Mouse (Mus musculus) granulocyte monocyte progenitor cell, adult 5-6 weeks (primary cell): Measurements from ENCODE around the gene Kdm4b. TPM values are rescaled to one million over a fixed set of nuclear protein-coding genes. Genes with fewer than 3 reads are reported as not detected.
A peak's percentile ranks its signal among the peaks of the same experiment; 100 is the strongest.

Experiments
- ATAC-seq: replicated peaks from 2 replicates; pipeline ENCODE4 v1.8.0; 2016; ENCODE audit warnings: mild to moderate bottlenecking, moderate TSS enrichment, inconsistent platforms; ENCODE audit not compliant: poor library complexity, severe bottlenecking
- total RNA-seq, 2 experiments: library from RNA; stranded (forward) in 1 of 2; stranded (reverse) in 1 of 2; fragments of 200-712, 200-1000 nt in 1 of 2; fragments of >200 nt in 1 of 2; fragmentation: Nextera tagmentation in 1 of 2; gene quantifications; 2 replicates each; pipeline ENCODE4 v1.2.3; 2014 to 2017

Kdm4b gene
- total RNA-seq, 2 experiments from 2014 or later = 5.7 to 7.7 TPM

- no peak for ATAC-seq
Observed at GRCm38 (mm10) chr17:56296201-56296600, 29.7 kb upstream of the Kdm4b start.

DNA sequence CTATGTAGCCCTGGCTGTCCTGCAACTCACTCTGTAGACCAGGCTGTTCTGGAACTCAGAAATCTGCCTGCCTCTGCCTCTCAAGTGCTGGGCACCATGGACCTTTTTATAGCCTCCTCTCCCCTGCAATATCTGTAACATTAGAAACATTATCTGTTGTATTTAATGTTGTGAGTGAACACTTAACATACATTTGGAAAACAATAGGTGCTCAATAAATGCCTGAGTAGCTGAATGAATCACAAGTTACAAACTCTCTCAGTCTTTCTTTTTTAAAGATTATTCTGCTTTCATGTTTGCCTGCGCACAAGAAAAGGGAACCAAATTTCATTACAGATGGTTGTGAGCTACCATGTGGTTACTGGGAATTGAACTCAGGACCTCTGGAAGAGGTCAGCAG, 27.6 kb upstream of the Kdm4b start:
- ATAC-seq = no peak

DNA sequence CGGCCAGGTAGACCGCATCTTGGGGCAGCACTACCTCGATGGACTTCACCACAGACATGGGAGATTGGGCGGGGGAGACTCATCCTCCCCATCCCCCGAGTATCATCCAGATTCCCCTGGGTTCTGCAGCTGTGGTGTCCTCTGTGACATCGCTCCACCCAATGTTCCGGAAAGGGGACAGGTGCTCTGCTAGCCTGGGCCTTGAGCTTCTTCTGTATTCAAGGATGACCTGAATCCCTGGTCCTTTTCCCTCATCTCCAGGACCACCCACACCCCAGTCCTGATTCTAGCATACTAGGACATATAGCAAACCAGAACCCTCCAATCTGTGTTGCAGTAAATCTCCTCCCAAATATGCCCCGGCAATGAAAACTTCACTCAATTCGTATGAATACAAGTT, 25.7 kb upstream of the Kdm4b start, which contains the start of gene Arrdc5:
TSS of gene Arrdc5 (minus strand) at position 101 of the 400 bp plus-strand sequence.
- no peak for ATAC-seq

DNA sequence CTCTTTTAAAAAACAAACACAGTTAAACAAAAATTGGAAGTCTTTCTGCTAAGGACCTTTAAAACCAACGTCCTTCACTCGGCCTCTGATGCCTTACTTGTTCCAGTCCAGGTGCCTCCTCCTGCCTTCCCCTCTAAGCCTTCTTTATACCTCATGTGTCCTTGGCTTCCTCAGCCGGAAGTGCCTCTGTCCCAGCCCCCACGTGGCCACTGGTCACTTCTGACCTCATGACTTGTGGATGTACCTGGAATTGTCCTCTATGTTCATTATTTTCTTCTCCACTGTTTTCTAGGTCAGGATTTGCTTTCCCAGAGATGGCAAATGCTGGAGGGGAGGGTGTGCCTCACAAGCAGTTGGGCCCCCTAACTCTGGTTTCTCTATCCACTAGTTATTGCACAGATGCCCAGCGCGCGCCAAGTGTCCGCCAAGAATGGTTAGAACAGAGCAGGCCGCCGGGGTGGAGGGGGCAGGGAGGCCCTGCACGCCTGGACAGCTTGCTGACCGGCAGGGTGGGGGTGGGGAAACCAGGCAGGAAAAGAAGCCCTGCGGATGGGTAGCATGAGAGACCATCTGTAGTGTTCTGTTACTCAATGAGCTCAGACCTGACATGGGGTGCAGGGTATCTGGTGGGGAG, 23.4 kb upstream of the Kdm4b start:
- ATAC-seq = peak; percentile 16

DNA sequence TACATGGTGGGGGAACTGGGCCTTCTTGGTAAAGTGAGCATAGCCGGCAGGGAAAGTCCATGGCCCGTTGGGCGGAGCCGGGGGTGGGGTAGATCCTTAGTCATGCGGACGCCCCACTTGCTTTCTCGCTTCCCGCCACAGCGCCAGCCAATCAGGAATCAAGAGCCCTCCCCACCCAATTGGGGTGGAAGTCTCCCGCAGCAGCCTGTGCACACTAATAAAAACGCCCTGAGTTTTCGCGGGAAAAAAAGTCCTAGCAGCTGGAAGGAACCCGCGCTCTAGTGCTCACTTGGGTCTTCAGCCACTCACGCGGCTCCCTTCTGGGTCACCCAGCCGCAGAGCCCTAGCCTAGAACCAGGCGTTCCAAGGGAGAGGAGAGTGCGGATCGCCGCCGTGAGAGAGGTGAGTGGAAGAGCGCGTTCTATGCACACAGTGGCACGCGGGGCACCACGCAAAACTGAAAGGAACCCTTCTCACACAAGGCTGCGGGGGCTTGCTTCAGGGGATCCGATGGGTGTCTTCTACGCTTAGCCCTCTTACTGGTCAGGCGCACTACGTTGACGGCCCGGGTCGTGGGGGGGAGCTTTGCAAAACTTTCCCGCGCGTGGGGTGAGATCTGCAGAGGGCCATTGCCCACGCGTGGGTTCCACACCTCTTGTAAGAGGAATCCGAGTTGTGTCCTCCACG, 22.6 kb upstream of the Kdm4b start, which contains the start of gene Uhrf1:
TSS of gene Uhrf1 (plus strand) at position 162 of the 687 bp plus-strand sequence.
- peak; percentile 75 for ATAC-seq

GRCm38 (mm10) chr17:56303847-56304586, 21.8 kb upstream of the Kdm4b start:
- peak; percentile 82 for ATAC-seq

- no peak for ATAC-seq
Observed at GRCm38 (mm10) chr17:56304718-56305117, 21.1 kb upstream of the Kdm4b start.

DNA sequence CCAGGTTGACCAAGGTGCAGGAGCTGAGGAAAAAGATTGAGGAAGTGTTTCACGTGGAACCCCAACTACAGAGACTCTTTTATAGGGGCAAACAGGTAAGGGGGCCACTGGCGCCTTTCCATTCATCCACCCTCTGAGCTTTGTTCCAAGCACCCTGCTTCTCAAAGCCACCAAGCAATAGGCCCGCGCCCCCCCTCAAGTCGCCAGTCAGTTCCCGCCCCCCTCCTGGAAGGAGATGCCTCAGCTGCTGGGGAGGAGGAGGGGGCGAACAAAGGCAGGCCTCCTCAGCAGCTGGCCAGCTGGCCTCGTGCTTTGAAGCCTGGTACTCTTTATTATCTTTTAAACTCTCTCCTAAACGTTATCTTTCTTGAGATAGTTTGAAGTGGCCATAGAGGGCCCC, 20.7 kb upstream of the Kdm4b start:
- ATAC-seq = no peak

- ATAC-seq = no peak
Observed at GRCm38 (mm10) chr17:56305826-56306225, 20.0 kb upstream of the Kdm4b start.

GRCm38 (mm10) chr17:56308088-56308487, 17.8 kb upstream of the Kdm4b start:
- ATAC-seq = no peak

GRCm38 (mm10) chr17:56309191-56309945, 16.5 kb upstream of the Kdm4b start:
- ATAC-seq = no peak

- ATAC-seq = no peak
Observed at GRCm38 (mm10) chr17:56324419-56324818, 1.4 kb upstream of the Kdm4b start.

DNA sequence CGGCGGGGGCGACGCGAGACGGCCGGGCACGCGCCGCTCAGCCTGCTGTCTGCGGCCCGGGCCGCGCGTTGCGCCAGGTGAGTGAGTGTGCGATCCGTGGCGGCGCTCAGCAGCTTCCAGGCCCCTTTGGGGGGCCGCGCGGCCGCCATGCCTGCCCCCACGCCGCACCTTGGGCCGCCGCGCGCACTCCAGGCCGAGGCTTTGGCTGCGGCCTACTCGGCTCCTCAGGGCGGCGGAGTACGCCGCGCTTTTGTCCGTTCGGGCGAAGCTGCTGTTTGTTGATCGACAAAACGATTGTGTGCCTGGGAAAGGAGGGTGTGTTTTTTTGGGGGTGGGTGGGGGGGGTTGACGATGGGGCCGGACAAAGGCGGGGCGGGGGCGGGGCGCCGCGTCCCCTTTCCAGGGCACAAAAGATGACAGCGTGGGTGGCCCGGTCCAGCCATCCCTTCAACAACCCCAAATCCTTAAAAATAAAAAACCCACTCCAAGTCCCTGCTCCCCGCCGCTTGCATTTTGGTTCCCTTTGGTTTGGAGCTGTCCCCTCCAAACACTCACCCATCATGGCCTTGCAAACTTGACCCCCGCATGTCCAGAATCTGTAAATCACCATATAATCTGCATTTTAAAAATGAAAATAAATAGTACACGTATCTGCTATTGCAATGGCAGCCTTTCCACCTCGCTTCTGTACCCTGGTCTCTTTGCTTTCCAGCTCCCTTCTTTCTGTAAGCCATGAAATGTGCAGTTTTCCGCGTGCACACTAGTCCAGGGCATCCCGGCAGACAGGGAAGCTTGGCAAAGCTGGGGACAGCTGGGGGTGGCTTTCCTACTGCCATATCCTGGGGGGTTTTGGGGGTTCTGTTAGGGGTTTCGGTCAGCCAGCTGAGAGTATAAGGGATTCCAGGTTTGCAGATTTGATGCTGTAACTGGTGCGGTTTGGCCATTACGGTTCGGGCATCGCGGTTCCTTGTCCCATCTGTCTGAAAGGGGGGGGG, 588 bp downstream of the Kdm4b start:
- ATAC-seq = no peak

DNA sequence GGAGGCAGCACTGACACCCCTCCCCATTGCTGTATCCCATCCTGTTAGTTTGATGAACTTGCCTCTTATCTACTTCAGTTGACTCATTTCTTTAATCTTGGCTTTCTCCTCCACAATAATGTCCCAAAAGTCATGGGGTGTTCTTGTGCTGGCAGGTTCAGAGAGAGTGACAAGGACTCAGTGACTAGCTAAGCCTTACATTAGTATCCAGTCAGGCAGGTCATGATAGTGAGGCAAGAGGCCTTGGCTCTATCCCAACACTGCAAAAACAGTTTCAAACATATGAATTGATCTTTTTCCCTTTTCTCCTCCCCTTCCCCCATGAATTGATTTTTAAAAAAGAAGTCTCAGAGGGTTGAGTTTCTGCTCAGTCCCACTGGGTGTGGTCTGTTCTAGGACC, 3.4 kb downstream of the Kdm4b start:
- no peak for ATAC-seq

DNA sequence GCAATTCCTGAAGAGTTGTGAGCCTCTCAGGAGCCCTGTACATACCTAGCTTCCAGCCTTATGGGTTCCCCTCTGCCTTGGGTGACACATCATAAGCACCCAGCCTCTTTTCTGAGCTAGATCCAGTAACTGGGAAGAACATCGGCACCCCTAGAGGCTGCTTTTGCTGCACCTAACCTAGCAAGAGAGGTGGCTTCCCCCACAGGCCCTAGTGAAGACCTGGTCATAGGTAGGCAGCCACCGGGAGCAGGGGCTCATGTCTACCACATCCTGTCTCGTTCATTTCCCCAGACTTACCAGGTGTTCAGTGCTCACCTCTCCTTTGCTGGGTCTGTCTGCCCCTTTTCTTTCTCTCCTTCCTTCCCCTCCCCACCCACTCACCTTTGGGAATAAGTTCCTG, 4.5 kb downstream of the Kdm4b start:
- ATAC-seq = no peak

GRCm38 (mm10) chr17:56331256-56331655, 5.4 kb downstream of the Kdm4b start:
- ATAC-seq = no peak

- no peak for ATAC-seq
Observed at GRCm38 (mm10) chr17:56332987-56333386, 7.1 kb downstream of the Kdm4b start.

GRCm38 (mm10) chr17:56337190-56337589, 11.3 kb downstream of the Kdm4b start:
- peak; percentile 64 for ATAC-seq

- ATAC-seq = peak; percentile 57
Observed at GRCm38 (mm10) chr17:56337791-56338190, 11.9 kb downstream of the Kdm4b start.
